Mouse (Mus musculus) megakaryocyte, embryonic 14.5 days (primary cell): ENCODE measurements around the gene Celf2.

ENCODE experiments used
- FLI1 ChIP-seq: IDR thresholded peaks from 2 replicates; pipeline ENCODE4 v1.6.1; 2012; ENCODE audit warnings: low read length, inconsistent platforms, mixed read lengths
- GATA1 ChIP-seq: IDR thresholded peaks from 3 replicates; pipeline ENCODE4 v1.6.1; 2012; ENCODE audit warnings: mixed read lengths, low read length, inconsistent platforms, borderline replicate concordance

- TF ChIP-seq GATA1 (no peak), FLI1 (no peak)
These were observed 973.0 kb downstream of the Celf2 start for GRCm38 (mm10) chr2:6536372-6536771.
